Mouse (Mus musculus) layer of hippocampus, postnatal 14 days (tissue): ENCODE measurements at regions not wholly inside any gene's neighbourhood (a gene's known extent, or its start where the extent isn't known, plus 50 kb on each side); places are given as distances from the start of the nearest gene placed in this dataset.

ENCODE experiments used
- DNase-seq, 2 experiments: peaks; one replicate each; pipeline ENCODE4 v3.0.0; 2021 to 2022; ENCODE audit warnings: low spot score in 2 of 2, mixed read lengths in 1 of 2

DNA sequence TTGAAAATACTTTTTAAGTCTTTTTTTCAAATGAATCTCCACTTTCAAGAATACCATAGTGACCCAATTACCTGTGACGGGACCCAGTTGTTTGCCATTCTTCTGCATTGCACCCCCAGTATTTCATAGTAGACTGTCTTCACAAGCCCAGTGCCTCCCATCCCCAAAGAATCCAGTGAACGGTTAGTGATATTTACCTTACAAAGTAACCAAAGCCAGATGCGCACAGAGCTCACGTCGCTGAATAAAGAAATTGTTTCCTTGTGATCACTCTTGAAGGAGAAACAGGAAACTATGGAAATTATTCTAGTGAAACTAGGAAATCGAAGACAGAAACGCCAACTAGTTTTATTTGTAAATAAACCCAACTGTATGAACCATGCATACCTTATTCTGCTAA, 91.4 kb upstream of the Ssbp2 start:
- DNase-seq: no peak

DNA sequence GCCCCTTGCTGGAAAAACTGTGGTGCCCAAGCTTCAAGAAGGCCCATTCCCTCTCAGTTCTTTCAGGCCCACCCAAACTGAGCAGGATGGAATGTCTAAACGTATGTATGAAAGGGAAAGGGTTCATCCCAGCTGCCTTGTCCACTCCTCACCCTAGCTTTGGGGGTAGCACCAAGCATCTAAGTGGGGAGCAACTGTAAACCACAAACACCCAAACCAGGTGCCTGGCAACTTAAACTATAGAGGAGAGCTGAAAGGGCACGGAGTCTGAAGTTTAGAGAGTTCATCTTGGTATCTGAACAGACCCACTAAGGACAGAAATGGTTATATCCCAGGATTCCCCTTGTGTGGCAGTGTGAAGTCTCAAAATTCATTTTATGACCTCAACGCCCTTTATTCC, 90.1 kb upstream of the Ssbp2 start:
- no peak for DNase-seq

DNA sequence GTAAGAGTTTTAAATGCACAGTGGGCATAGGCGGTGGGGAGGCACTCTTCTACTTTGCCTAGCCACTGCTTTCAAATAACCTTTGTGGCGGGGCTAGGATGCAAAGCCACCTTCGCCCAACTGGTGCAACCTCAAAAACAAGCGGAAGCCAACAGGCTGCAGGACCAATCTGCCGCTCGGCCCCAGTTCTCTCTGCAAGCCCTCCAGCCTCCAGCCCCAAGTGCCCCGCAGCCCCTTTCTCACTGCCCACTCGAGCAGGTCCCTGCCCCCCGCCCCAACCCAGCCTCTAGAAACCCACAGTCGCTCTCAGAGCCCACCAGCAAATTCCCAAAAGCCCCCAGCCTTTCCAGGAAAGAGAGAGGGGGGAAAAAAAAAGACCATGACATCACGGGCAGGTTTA, 89.6 kb upstream of the Ssbp2 start:
- no peak for DNase-seq

DNA sequence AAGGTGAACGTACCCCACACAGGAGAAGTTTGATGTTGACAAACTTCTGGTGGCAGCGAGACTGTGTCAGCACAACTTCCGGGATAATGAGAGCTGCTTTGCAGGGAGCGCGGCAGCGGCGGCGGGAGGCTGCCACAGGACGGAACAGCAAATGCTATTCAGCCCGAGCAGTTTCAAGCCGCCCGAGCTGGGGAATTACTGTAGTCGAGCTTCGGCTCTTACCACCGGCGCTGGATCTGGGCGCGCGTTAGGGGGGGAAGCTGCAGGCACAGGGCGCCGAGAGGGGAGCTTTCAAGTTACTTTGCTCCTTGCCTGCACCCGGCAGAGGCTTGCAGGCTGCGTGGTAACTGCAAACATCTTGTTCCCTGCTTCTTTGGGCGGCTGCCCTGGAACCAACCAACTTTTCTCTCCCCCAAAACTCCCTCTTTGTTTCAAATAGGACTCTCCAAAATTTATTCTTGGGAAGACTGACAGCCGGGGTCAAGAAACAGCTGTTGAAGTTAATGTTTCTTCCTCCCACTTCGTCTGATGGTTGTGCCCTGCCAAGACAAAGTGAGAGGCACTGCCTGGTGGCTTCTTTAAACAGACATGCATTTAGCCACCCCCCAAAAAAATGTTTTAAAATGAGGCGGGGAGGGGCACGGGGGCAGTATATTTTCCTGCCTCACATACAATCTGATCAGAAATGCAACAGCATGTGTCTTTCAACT, 89.0 kb upstream of the Ssbp2 start:
- DNase-seq: peak; percentile 96

DNA sequence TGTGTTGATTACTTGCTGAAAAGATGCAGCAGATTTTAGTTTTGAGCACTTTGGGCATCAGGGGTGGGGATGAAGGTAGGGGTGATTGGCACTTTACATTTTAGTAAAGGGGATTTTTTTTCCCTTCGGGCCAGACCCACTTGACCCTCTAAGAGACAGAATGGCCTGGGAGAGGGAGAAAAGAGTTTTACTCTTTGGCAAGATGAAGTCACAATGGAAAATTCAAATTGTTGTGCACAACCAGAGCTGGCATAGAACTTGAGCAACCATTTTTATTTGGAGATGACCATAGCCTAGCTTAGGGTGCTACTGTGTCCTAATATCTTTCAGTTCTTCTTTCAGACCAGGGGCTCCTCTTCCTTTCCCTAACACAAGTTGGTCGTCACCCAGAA, 88.5 kb upstream of the Ssbp2 start:
- DNase-seq: no peak

DNA sequence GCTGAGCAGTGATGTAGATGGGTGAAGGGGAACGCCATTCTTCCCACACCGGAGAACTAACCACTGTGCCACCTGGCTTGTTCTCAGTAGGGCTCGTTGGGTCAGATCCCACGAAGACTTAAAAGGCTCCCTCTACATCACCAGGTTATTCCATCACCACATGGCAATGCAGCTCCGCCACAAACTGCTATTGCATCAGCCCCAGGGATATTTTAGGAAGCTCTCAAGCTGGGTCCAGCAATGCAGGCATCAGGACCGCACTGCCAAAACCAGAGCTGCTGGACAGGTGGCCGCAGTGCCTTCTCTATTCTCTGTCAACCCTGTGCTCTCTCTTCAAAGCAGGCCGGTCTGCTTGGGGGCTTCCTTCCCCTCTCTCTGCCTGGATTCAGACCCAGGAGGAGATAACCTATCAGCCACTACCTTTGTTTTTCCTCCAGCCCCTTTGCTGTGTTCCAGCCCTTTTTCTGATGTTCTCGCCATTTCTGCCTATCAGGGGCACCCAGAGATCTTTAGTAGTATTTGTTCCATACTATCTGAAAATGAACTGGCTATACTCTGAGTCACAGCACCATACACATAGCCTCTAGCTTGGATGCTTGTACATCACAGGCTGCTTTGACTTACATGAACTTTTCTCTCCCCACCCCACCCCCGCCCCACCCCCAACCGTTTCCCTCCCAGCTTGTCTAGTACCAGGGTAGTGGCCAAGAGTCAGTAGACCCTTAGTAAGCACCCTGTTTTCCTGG, 87.8 kb upstream of the Ssbp2 start:
- DNase-seq: no peak

DNA sequence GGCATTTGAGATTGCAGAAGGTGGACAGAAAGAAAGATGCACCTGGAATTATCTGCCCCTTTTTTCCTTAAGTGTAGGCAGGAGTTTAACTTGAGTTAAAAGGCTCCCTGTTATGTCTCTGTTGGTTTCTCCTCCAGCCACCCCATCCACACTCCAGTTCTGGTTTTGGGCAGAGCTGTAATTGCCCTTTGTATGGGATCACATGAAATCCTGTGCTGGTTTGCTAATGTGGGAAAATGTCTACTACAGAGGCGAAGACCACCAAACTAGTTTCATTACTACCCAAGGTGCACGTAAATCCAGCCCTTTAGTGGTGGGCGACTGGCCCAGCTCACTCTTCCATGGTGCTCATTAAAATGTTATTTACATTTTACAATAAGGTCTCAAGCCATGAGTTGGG, 85.9 kb upstream of the Ssbp2 start:
- peak in 1 of 2 experiments; percentile 37 for DNase-seq

DNA sequence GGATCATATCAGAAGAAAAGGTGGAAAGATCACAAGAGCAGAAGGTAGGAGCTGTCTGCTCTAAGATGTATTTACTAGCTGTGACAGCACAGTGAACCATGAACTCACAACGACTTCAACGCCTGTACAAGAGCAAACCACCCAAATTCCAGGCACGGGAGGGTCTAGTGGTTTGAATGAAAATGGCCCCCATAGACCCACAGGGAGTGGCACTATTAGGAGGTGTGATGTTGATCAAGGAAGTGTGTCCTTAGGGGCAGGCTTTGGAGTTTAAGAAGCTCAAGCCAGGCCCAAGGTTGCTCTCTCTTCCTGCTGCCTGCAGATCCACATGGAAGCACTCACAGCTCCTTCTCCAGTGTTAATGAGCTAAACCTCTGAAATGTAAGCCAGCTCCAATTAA, 83.5 kb upstream of the Ssbp2 start:
- DNase-seq: no peak

DNA sequence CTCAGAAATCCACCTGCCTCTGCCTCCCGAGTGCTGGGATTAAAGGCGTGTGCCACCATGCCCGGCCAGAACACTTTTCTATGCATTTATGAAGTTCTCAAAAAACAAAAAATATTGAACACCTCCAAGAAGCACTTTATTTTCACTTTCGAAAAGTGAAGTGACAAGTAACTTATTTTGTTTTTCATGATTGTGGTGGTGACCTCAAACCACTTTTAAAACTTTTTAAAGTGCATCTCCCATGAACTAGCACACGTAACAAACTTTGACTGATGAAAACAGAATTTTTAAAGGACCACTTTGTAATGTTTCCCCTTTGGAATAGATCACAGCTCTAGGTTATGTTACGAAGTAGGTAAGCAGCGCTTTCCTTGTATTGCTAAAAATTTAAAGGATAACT, 82.7 kb upstream of the Ssbp2 start:
- no peak for DNase-seq

DNA sequence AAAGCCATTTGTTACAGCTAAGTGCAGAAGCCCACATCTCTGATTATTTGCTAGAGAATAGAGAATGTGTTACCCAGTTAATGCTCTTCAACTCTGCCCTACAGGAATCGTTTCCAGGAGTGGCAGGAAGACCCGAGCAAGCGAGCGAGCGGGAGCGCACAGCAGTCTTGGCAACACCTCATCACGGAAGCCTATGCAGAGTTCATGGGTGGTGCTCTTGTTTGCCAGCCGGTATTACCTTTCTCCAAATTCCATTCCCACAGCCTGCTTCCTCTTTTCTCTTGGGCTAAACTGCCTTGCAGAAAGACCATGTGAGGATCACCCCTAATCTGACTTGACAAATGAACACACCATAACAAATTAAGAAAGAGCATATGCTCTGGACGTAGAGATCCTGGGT, 82.1 kb upstream of the Ssbp2 start:
- no peak for DNase-seq

DNA sequence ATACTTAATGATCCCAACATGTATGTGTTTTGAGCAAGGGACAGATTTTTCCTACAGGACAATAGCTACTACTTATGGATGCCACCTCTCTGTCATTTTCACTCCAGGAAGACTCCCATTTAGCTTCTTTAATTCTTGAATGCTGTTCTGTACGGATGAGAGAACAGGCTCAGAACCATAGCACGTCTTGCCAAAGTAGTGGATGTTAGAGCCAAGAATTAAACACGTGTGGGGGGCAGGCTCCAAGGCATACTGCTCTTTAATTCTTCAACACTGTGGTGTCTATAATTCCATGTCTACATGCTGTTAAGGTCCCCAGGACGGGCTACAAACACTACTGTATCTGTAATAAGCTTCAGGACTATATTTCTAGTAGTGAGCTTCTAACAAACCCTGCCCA, 74.7 kb upstream of the Ssbp2 start:
- DNase-seq: no peak

DNA sequence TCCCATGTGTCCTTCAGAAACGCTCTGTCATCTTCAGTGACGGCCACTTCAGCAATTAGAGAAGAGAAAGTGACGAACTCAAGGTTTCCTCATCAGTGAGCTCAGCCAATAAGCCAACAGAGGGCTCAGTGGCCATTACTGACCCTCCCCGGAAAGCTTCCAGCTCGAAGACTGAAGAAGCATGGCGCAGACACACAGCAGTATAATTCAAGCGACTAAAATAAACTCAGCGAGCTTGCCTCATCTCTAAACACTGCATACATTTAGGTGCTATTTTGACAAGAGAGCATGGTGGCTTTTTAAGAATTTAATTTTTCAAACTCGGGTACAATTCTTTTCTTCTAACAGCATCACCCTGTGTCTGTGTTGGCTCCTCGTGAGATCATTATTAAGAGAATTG, 72.2 kb upstream of the Ssbp2 start:
- no peak for DNase-seq

DNA sequence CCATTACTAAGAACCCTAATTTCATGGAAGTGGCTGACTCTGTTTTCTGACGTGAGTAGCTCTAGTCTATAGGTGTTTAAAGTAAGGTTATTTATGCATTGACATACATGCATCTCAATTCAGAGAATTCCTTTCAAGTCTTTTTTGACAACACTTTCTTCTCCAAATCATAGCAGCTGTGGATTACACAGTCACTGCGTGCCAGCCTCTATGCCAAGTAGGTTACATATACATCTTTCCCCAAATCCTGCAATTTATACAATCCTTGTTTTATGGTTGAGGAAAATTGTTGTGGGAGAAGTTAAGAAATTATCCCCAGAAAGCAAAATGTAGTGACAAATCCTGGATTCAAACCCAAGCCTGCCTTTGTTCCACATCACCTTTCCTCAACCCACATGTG, 56.5 kb upstream of the Ssbp2 start:
- no peak for DNase-seq

DNA sequence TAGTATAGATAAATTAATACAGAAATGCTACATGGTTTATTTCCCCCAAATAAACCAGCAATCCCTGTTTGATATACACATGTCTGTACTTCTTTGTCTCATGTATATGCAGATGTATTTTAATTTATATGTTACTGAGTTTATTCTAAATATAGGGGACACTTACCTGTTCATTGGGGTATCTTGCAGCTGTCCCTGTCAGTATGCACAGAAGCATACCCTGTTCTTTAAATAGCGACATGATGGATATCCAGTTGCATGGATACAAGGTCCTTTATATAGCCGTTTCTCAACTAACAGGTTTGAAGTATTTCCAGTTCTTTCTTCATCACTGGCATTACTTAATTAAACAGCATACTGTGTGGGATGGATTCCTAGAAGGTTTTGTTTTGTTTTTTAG, 55.1 kb upstream of the Ssbp2 start:
- DNase-seq: no peak

DNA sequence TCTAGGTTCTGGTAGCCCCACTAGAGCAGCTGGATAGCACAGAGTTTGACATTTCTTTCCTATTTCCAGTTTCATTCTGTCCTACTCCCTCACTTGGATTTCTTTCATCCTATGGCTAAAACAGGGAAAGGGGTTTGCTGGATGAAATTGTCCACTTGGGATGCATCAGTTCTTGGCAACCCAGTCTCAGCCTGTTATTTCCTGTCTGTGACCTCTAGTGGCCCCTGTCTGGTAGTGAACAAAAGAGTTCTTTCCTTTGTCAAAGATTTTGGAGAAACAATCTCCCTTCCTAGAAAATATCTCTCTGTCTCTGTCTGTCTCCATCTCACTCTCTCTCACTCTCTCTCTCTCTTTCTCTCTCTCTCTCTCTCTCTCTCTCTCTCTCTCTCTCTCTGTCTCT, 50.0 kb upstream of the Ssbp2 start:
- DNase-seq: no peak
